Mouse (Mus musculus) gastrocnemius, postnatal 14 days (tissue): Measurements from ENCODE around the gene Scn11a. TPM values are rescaled to one million over a fixed set of nuclear protein-coding genes. Genes with fewer than 3 reads are reported as not detected.

ENCODE experiments used
- DNase-seq: peaks from one replicate; pipeline ENCODE4 v3.0.0; 2021; ENCODE audit warnings: mixed read lengths
- intact Hi-C: fragments of 180-260 bp; cut with DNase I; formaldehyde crosslinking; loops from one replicate; pipeline ENCODE4 v1.15.1; 2025; ENCODE audit warnings: low total_unique reads
- long read RNA-seq, 2 experiments: library from polyadenylated mRNA; stranded (forward); transcript quantifications; one replicate each; pipeline ENCODE4 v2.0.0; 2021
- total RNA-seq, 2 experiments: library from RNA; stranded (reverse); gene quantifications; 2 replicates each; pipeline ENCODE4 v1.2.3; 2021

The Scn11a gene
- not detected for total RNA-seq
- long read RNA-seq, experiment 1: 0 reads
- long read RNA-seq, experiment 2: 0 reads

DNA sequence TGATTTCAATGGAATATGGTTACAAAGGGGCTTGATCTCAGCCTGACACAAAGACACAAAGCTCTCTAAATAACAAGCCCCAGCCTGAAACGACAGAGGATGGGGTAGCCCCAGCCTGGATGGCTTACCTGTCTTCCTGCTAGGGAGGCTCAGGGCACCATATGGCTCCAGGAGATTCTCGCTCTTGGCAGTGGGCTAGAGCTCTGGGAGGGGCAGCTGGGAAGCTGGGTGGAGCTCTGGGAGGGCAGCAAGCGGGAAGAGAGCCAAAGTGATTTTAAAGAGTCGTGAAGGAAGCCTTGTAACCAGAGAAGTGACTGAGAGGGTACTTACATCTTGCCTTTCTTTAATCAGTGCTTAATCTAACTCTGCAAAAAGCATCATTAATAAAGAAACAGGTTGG lies at the start of gene Scn11a:
Gene Scn11a, minus strand, starts transcription at position 160 of the 400 bp plus-strand sequence.
- DNase-seq: no peak
- intact Hi-C loops: no loop called here

DNA sequence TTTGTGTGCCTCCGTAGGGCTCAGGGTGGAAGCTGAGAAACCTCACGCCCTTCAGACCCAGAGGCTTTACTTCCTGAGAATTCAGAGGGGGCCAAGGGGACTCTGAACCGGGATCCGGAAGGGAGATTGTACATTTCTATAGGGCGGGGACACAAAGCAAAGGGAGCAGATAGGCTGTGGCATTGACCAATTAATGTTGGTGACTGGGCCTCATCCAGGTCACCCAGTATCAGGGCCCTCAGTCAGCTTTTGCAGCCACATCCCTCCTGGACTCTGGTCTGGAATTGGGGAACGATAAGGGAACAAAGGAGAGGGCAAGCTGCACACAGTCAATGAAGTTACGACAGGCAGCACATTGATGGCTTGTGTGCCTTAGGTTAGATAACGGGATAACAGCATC lies 28.9 kb upstream of the Scn11a start:
- no peak for DNase-seq
- intact Hi-C loops: no loop called here

DNA sequence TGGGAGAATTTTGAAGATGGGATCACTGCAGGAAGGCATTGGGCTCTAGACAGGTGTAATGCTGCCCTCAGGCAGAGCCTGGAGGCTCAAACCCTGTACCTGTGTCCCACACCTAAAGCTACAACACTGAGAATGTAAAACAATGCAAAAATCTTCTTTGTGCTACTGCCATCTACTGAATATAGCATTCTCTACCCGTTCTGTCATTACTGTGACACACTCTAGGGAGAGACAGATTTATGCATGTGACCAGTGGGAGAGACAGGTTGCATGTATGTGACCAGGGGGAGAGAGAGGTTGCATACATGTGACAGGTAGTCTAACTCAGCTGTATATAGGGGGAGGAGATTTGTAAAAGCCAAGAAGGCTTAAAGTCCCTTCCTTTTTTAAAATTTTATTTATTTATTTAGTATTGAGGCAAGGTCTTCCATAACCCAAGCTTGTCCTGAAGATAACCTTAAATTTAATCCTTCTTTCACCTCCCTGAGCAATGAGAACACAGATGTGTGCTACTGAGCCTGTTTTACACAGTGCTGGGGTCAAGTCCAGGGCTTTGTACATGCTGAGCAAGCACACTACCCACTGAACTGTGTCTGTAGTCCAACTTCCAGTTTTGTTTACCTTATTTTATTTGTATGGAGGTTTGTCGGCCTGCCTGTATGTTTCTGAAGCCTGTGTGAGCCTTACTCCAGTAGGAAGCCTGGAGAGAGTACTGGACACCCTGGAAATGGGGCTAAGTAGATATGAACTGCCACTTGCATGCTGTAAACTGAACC lies 28.0 kb upstream of the Scn11a start:
- intact Hi-C loops: no loop called here

DNA sequence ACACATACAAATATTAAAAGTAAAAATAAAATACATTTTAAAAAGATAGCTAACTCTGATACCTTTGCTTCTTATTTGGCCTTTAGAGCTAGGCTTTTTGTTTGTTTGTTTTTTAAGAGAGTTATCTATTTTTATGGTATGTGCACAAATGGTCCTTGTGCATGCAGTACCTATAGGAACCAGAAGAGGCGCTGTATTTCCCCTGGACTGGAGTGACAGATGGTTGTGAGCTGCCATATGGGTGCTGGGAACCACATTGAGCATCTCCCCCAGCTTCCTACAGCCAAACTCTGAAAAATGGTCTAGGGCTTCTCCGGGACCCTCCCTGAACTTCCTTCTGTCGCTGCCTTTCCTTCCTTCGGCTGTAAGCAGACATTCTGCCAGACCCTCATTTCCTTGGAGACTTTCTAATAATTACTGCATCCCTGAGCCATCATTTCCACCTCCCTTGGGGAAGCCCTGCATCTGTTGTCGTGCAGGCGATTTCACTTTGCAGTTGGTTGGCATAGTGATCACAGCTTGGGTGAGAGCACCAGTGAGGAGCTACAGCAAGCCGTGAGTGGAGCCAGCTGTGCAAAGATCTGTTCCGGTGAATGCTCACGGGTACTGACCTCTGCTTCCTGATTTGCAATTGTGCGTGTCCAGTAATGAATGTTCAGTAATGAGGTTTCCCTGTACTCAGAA lies 27.2 kb upstream of the Scn11a start:
- intact Hi-C loops: no loop called here
- no peak for DNase-seq

More for the DNA sequence above, 28.0 kb upstream of the Scn11a start:
- no peak for DNase-seq

DNA sequence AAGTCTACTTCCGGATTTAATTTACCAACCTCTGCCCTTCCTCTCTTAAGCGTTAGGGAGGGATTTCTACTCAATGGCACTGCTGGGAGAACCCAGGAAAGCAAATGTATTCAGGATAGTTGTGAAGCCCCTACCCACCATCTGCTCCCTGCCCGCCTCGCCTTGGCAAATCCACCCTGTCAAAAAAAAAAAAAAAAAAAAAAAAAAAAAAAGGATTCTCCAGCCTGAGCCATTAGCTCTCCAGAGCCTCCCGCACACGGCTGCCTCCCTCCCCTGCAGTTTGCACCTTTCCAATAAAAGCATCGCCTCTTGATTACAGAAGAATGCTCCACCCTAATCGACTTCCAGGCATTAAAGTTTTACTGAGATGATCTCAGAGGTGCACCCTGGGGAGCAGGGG lies 24.0 kb upstream of the Scn11a start:
- DNase-seq: no peak
- intact Hi-C loops: no loop called here

DNA sequence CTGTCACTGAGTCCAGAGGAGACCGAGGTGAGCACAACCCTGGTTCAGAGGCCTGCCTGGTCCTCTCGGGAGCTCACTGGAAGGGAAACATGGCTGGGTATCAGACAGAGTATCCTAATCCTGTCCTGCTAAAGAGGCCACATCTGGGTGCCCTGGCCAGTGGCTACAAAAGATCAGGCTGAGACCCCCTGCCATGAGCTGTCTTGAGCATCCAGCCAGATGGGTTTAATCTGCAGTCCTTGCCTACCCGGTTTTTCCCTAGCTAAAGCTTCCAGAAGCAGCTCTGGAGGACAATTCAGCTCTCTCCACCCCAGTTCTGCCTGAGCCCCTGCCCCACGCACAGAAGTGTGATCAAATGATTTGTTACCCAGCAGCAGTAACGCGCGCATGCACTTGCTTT lies 23.4 kb upstream of the Scn11a start:
- intact Hi-C loops: no loop called here
- no peak for DNase-seq

DNA sequence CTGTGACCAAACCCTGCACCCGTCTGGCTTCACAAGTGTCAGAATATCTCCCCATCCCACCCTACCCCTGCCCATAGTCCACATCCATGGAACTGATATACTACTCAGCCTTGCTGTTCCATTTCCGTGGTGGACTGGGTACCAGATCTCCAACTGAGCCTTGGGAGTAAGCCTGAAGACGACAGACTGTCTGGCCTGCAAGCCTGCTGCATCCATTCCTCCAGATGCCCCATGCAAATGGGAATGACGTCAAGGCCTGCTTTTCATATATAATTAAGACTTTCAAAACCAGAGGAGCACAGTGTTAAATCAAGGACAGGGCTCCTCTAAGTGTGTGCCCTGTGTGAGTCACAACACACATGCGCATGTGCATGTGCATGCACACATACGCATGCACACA lies 21.9 kb upstream of the Scn11a start:
- DNase-seq: no peak
- intact Hi-C loops: no loop called here

DNA sequence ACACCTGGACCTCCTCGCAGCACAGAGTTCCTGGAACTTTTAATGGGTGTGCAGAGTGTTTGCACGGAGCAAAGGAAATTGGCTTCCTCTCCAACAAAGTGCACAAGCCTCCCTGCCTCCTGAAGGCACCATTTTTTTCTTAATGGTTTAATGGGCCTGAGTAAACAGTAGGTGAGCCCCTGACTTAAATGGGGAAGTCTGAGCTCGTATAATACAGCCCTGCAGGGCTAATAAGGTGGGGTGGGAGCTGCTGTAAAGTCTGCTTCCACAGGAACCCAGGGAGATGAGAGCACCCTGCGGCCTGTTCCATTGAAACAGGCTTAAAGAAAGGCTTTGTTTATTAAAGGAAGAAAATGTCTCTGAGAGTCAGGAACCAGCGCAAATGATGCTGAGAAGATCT lies 19.5 kb upstream of the Scn11a start:
- intact Hi-C loops: no loop called here
- no peak for DNase-seq

DNA sequence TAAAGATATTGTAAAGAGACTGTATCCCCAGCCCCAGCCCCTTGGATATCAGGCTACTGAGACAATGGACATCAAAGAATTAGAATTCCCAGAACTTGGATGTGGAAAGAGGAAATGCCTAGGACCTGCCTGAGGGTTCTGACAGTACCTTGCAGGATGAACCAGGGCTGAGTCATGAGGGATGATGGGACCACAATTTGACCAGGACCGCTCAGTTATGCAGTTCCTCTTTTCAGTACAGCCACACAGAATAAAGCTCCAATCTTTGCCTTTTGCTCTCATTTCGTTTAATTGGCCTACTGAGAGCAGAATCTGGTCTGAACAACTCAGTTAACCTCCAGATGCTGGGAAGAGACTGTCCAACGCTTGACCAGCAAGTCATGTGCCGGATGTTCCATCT lies 18.3 kb upstream of the Scn11a start:
- intact Hi-C loops: no loop called here
- no peak for DNase-seq

DNA sequence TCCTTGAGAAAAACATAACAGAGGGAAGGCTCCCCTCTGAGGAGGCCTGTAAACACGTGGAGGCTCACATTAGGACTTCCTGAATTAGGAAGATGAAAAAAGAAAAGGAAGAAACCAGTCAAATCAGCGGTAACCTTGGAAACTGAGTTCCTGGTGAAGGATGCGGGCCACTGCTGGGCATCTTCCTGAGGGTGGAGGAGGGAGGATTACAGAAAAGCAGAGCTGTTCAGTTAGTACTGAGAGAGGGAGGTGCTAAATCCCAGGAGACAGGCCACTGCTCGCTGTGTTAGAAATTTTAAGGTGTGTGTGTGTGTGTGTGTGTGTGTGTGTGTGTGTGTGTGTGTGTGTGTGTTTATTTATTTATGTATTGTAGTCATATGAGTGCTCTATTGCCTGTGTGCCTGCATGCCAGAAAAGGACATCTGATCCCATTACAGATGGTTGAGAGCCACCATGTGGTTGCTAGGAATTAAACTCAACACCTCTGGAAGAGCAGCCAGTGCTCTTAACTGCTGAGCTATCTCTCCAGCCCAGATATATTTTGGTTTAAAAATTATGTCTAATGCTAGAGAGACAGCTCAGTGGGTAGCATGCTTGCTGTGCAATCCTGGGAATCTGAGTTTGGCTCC lies 17.4 kb upstream of the Scn11a start:
- no peak for DNase-seq
- intact Hi-C loops: no loop called here

DNA sequence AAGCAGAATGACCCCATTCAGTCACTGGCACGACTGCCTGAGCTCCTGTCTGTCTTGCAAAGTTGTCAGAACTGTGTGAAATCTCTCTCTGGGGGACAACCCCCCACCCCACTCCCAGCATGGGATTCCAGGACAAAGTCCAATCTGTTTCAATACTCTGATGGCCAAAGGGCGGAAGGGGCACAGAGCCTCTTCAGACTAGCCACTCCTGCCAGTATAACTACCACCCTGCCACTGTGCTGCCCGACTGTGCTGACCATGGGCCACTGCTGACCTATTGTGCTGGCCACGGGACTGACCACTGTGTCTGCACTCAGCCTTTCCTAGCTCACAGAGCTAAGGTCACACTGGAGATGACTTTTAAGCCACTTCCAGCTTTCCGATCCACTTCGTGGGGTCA lies 16.8 kb upstream of the Scn11a start:
- intact Hi-C loops: no loop called here
- no peak for DNase-seq

DNA sequence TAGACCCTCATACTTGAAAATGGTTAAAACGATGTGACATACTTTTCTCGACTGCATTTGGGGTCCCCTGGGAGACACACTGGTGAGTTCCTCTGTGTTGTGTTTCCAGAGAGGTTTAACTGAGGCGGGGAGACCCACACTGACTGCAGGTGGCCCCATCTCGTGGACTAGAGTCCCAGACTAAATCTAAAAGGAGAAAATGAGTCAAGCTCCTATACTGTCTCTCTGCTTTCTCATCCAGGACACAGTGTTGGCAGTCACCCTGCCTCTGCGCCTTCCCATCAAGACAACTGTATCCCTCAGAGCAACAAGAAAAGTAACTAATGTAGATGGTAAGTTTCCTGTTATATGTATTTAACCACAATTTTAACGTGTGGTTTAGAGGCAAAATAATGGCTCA lies 15.9 kb upstream of the Scn11a start:
- intact Hi-C loops: no loop called here
- DNase-seq: no peak

DNA sequence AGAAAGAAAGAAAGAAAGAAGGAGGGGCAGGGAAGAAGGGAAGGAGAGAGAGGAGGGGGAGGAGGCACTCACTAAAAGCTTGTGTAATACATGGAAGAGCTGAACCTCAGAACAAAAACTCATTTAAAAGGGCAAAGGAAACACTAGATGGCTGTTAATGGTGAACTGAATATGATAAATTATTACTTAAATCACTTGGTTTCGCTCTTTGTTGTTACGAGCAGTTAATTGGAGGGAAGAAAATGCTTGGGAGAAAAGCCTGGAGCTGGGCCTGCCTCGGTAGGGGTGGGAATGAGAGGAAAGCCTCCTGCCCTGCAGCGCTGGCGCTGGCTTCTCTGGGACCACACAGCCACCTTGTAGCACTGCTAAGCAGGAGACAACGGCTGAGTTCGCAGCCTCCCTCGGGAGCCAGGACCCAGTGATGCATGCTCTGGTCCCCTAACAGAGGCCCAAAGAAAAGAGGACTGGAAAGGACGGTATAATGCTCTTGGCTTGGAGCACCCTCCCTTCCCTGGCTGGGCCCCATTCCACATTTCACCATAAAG lies 10.4 kb upstream of the Scn11a start:
- DNase-seq: no peak
- intact Hi-C loops: no loop called here

DNA sequence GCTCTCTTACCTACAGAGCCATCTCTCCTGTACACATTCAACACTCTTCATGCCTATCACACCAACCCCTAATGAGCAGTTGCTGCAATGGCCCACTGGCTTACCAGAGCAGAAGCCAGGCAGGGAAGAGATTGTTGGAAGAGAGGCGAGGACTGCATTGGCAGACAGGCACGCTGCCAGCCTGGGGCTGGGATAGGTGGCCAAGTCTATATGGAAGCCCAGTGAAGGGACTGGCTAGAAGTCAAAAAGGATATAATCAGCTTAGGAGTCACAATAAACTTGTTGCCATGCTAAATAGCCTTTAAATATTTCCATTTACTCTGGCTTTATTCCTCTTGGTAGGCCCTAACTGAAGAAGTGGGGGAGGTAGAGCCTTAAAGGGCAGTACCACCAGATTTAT lies 5.7 kb upstream of the Scn11a start:
- DNase-seq: no peak
- intact Hi-C loops: no loop called here

DNA sequence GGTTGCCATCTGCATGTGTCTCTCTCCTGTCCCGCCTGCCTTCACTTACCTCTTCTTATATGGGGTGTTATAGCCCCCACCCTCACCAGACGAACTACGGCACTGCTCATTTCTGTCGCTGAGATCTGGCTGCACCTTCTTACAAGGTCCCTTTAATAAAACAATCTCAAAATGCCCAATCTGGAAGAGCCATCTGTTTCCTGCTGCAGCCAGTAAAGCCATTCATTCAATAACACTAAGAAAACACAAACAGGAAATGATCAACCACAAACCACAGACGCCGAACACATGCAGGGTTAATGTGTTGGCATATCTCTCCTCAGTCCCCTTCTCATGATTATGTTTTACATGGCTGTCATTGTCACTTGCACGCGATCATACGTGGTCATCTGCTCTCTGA lies 1.5 kb downstream of the Scn11a start:
- no peak for DNase-seq
- intact Hi-C loops: no loop called here

DNA sequence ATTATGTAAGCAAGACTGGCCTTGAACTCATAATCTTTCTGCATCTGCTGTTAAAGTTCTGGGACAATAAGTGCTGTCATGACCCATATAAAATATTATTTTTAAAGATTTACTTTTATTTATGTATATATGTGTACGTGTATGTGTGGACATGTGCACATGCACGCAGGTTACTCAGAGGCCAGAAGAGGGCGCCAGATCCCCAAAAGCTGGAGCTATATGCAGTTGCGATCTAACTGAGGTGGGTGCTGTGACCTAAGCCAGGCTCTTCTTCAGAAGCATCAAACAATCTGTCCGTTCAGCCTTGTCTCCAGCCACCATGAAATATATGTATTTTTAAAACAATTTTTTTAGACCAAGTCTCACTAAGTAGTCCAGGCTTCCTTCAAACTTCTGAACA lies 11.6 kb downstream of the Scn11a start:
- DNase-seq: no peak
- intact Hi-C loops: no loop called here

DNA sequence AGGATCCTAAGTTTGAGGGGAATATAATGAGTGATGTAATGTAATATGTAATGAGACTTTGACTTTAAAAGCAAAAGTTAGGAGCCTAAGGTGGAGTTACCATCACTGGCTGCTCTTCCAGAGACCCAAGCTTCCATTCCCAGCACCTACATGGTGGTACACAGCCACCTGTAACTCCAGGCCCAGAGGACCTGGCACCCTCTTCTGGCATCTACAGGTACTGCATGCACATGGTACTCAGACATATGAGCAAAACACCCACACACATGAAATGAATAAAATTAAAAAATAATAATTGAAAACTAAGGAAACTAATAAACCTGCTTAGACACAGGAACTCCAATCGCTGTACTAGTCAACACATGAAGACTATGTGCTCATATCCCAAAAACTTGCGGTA lies 18.8 kb downstream of the Scn11a start:
- intact Hi-C loops: no loop called here
- DNase-seq: no peak

DNA sequence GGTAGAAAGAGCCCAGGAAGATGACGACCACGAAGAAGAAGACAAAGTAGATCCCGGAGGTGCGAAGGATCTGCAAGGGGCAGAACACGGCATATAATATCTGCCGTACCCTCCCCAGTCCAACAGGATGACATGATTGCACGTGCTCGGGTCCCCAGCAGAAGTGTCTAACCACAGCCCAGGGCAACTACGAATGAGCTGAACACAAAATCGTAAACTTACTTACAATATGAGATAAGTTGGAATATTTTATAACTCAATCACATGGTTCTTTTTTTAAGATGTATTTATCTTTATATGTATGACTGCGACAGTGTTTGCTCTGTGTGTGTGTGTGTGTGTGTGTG lies 20.8 kb downstream of the Scn11a start:
- intact Hi-C loops: no loop called here
- DNase-seq: no peak

DNA sequence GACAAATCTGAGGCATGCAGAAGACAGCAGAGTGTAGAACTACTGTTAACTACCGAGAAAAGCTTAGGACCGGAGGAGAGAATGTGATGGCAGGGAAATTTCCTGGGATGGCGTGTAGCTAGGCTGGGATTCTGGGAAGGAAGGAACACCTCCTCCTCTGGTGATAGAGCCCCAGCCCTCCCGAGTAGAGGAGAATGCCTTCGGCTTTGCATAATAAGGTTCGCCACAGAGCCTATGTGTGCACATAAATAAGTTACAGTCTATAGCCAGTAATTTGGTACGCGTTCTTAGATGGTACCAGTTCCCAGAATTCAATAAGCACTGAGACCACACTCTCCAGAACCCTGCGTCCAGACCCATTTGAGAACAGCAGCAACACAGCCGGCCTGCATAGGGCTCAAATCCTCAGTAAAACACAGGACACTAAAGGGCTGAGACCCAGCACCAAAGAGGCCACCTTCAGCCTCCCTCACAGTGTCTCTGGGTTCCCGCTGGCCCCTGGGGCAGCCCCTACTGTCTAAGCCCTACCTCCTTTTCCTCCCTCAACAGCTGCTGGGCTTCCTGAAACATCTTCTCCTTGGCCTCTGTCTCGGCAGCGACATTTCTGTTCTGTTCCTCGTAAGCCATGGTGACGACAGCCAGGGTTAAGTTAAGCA lies 21.3 kb downstream of the Scn11a start:
- intact Hi-C loops: no loop called here
- DNase-seq: no peak

DNA sequence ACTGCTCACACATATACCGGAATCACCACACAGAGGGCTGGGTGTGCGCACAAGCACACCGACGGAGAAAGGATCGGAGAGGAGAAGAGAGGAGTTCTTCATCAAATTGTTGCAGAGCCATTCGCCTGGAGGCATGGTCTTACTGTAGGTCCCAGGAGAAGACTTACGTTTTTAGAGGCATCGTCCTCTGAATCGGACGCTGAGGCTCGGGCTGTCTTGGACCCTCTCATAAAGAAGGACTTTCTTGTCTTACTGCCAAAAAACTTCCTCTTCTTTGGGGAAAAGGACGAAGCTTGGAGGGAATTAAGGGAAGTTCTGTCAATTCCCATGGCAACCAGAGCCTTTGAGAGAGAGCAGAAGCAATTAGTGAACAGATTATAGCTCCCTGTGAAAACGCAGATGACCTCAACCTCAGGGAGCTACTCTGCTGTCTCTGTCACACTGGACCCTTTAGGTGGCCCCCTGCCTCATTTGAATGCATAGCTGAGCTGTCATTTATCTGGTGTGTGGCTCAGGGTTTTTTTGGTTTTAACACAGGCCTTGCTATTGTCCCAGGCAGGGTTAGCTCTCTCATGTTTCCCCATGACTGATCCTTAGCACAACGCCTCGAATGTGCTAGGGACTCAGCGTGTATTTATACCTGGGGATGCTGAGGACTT lies 22.0 kb downstream of the Scn11a start:
- intact Hi-C loops: no loop called here
- DNase-seq: no peak
